Mouse (Mus musculus) cortical plate, adult 2 months (tissue): ENCODE data around the gene Ufsp1.

Experiments used
- CTCF ChIP-seq: fragments of 200-500 bp; IDR thresholded peaks from 2 replicates; pipeline ENCODE4 v1.5.1; 2011; ENCODE audit warnings: mild to moderate bottlenecking, control low read depth, low read length; ENCODE audit not compliant: insufficient read depth; ENCODE audit errors: extremely low read depth
- POLR2A ChIP-seq: fragments of 200-500 bp; IDR thresholded peaks from 2 replicates; pipeline ENCODE4 v1.6.1; 2011; ENCODE audit warnings: mild to moderate bottlenecking, low read length, control low read depth; ENCODE audit not compliant: insufficient read depth; ENCODE audit errors: extremely low read depth

DNA sequence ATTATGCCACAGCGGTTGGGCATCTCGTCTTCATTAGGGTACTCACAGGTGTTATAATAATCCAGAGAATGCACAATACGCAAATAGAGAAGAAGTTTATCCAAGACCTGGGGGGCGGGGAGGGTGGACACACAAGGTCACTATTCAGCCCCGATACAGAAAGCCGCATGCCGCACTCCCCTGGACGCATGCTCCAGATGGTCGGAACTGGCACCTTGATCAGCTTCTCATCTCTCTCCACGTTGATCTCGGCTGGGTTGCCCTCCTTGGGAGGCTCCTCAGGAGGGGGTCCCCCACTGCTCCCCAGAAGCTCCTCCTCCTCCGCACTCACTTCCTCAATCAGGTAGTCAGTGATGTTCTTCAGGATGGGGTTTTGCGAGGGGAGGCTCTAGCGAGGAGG, 2.7 kb downstream of the Ufsp1 start:
- TF ChIP-seq CTCF = no peak
- TF ChIP-seq POLR2A = no peak
